Mouse (Mus musculus) ES-Bruce4 (cell line): ENCODE results near the gene Bckdha.

Experiments used
- CTCF ChIP-seq: IDR thresholded peaks from one replicate; pipeline ENCODE4 v1.8.1; 2011; ENCODE audit warnings: low read depth, low read length
- EP300 ChIP-seq: IDR thresholded peaks from 2 replicates; pipeline ENCODE4 v1.6.1; 2011; ENCODE audit warnings: low read depth, low read length; ENCODE audit not compliant: insufficient read depth

DNA sequence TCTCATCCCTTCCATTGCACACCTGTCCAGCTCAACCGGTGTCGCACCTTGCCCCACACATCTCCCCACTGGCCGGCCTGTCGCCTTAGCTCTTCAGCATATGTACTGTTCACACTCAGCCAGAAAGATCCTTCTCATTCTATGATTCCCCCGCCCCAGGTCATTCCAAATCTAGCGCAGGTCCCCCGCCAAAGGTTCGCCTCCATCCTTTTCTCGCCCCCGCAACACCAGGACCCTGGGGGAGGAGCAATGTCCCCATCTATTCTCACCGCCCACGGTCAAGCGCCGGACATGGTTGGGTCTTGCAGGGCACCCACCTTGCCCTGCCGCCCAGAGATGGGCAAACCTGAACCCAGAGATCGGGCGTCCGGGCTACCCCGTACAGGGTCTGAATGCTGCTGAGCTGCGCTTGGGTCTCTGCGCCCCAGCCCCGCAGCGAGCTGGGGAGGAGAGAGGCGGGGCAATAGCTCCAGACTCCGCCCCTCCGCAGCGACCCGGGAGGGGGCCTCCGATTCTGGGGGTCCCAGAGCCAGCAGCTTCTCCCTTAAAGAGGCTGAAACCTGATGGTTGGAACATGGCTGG is 16.0 kb upstream of the Bckdha start, which contains the start of gene Tmem91:
- TF ChIP-seq EP300 (no peak), CTCF (no peak)
